Mouse (Mus musculus): ENCODE data around the gene Uox. TPM values are rescaled to one million over a fixed set of nuclear protein-coding genes. Genes with fewer than 3 reads are reported as not detected.

The Uox gene
- total and polyA plus RNA-seq, 2 experiments from 2014 or later = 0.16 to 0.20 TPM

DNA sequence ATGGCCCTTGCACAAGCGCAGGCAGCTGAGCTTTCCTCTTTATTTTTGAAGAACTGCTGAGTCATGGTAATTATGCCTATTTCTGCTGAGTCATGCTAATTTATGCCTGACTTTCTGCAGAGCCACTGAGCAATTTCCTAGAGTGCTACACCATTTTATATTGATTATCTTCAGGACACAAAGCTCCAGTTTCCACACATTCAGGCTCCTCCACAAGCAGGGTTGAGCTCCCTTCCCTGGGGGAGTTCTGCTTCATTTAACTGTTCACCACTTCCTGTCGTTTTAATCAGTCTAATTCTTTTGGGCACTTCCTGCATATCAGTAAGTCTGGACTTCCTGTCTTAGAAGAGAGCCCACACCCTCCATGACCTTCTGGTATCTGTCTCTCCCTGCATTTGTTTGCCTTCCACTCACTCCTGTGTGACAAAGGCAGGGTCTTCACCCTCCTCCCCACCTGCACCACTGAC lies 84.9 kb downstream of the Uox start:
- Histone ChIP-seq H3K27me3 (ENCODE audit: insufficient read depth, low read length) (no peaks in the 10 kb centered on the region), H3K27ac (no peak overlapping the region), H3K9me3 (ENCODE audit: low read length) (no peaks in the 10 kb centered on the region), H3K9ac (replicated peaks; ENCODE audit: low read length) (no peak overlapping the region), H3K4me3 (ENCODE audit: low read length) (no peak overlapping the region), H3K4me2 (ENCODE audit: low read depth, low read length) (no peak overlapping the region), H3K36me3 (ENCODE audit: insufficient read depth, low read length) (no peaks in the 10 kb centered on the region), H3K4me1 (ENCODE audit: insufficient read depth, low read length) (no peaks in the 10 kb centered on the region)
- ATAC-seq (no peak), DNase-seq (ENCODE audit: low spot score) (no peak)
- TF ChIP-seq CTCF (IDR thresholded peaks at IDR 0.05; ENCODE audit: low read depth) = no peak
- 68% methylated on average over 2 of the region's 2 CpGs for WGBS

DNA sequence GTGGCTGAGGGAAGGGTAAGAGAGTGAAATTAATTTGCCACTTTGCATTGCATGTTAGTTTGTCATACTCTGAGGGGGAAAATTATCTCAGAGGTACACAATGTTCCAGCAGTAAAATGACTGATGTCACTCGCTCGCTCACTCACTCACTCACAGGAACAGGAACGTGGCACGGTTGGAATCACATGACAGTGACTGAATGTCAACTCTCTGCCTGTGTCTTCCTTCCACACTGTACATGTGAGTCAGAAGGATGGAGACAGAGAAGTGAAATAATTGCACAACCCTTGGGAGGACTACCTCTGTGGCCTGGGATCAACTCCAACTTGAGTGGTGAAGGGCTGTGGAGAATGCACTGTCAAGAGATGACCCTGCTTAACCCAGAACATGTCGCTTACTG lies 87.2 kb downstream of the Uox start:
- H3K9ac ChIP-seq (replicated peaks; ENCODE audit: low read length) = no peak overlapping the region
- whole genome bisulfite sequencing = 89% methylated on average over 5 of the region's 5 CpGs
- no peaks in the 10 kb centered on the region for H3K27me3 ChIP-seq (ENCODE audit: insufficient read depth, low read length)
- H3K27ac ChIP-seq = no peak overlapping the region
- no peaks in the 10 kb centered on the region for H3K9me3 ChIP-seq (ENCODE audit: low read length)
- H3K4me2 ChIP-seq (ENCODE audit: low read depth, low read length) = no peak overlapping the region
- ATAC-seq = no peak
- no peak for TF ChIP-seq CTCF (IDR thresholded peaks at IDR 0.05; ENCODE audit: low read depth)
- no peaks in the 10 kb centered on the region for H3K36me3 ChIP-seq (ENCODE audit: insufficient read depth, low read length)
- no peaks in the 10 kb centered on the region for H3K4me1 ChIP-seq (ENCODE audit: insufficient read depth, low read length)
- DNase-seq (ENCODE audit: low spot score) = no peak
- H3K4me3 ChIP-seq (ENCODE audit: low read length) = no peak overlapping the region

DNA sequence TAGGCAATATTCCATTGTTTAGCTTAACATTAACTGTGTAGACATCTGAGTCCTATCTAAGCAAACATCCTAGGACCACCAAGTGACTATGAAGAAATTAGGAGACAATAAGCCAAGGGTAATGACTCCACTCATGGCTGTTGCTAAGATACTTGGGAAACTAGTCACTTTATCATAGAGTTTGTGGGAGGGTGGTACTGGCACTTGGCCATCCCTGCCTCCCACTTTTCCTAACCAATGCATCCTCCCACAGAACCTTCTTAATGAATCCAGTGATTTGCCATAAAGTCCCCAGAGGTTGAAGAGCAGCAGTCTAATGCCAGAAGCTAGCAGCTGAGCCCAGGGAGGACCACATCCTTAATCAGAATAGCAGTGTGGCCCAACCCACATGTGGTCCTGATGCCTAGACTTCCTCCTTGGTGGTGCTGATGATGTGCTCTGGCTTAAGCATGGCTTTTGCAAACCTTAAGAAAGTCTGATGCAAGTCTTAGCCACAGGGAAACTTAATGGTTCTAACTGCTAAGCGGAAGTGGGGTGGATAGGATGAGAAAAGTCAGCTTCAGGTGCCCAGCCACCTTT lies 87.9 kb downstream of the Uox start:
- ATAC-seq (no peak), DNase-seq (ENCODE audit: low spot score) (no peak)
- Histone ChIP-seq H3K4me2 (ENCODE audit: low read depth, low read length) (no peak overlapping the region), H3K36me3 (ENCODE audit: insufficient read depth, low read length) (no peaks in the 10 kb centered on the region), H3K27me3 (ENCODE audit: insufficient read depth, low read length) (no peaks in the 10 kb centered on the region), H3K27ac (no peak overlapping the region), H3K4me1 (ENCODE audit: insufficient read depth, low read length) (no peaks in the 10 kb centered on the region), H3K9ac (replicated peaks; ENCODE audit: low read length) (no peak overlapping the region), H3K4me3 (ENCODE audit: low read length) (no peak overlapping the region), H3K9me3 (ENCODE audit: low read length) (no peaks in the 10 kb centered on the region)
- WGBS = 93% methylated on average over 1 of the region's 1 CpGs
- TF ChIP-seq CTCF (IDR thresholded peaks at IDR 0.05; ENCODE audit: low read depth) = no peak

DNA sequence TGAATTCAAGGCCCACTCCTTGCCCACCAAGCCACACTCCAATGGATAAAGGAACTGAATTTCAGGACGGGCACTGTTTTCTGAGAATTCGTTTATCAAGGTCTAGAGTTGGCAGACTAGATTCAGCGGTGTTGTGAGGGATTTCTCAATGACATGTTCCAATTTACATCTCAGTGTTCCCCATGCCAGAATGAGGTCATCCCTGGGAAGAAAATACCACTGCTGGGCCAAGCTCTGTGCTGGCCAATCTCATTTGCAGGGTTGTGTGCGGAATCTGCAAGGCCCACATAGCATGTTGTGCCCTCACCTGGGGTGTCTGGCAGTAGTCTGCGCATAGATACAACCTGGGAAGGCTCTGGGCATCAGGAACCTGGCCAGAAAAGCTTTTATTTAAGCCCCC lies 89.1 kb downstream of the Uox start:
- 65% methylated on average over 5 of the region's 5 CpGs for whole genome bisulfite sequencing
- ATAC-seq = no peak

DNA sequence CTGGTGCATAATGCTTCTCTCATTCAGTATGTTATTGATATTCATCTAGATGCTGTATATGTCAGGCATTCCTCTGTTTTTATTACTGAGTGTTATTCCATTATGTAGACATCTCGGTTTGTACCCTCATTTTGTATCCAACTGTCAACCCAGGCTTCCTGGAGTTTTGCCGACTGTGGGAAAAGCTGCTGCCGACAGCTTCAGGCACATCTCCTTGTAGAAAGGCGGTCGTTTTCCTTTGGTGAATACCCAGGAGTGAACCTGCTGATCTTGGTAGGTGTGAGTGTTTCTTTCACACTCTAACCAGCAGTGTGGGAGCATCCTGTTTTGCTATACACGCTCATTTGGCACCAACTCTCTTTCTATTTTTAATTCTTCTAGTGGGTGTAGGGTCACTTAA lies 90.8 kb downstream of the Uox start:
- ATAC-seq = no peak
- DNase-seq (ENCODE audit: low spot score) = no peak
- Histone ChIP-seq H3K4me3 (ENCODE audit: low read length) (no peak overlapping the region), H3K36me3 (ENCODE audit: insufficient read depth, low read length) (no peaks in the 10 kb centered on the region), H3K9me3 (ENCODE audit: low read length) (no peaks in the 10 kb centered on the region), H3K9ac (replicated peaks; ENCODE audit: low read length) (no peak overlapping the region), H3K27me3 (ENCODE audit: insufficient read depth, low read length) (no peaks in the 10 kb centered on the region), H3K4me1 (ENCODE audit: insufficient read depth, low read length) (no peaks in the 10 kb centered on the region), H3K27ac (no peak overlapping the region), H3K4me2 (ENCODE audit: low read depth, low read length) (no peak overlapping the region)
- TF ChIP-seq CTCF (IDR thresholded peaks at IDR 0.05; ENCODE audit: low read depth) = no peak
- WGBS = 63% methylated on average over 6 of the region's 6 CpGs

More for the DNA sequence above, 89.1 kb downstream of the Uox start:
- no peak overlapping the region for H3K9ac ChIP-seq (replicated peaks; ENCODE audit: low read length)
- H3K4me2 ChIP-seq (ENCODE audit: low read depth, low read length) = no peak overlapping the region
- H3K4me3 ChIP-seq (ENCODE audit: low read length) = no peak overlapping the region
- H3K36me3 ChIP-seq (ENCODE audit: insufficient read depth, low read length) = no peaks in the 10 kb centered on the region
- H3K27ac ChIP-seq = no peak overlapping the region
- no peaks in the 10 kb centered on the region for H3K27me3 ChIP-seq (ENCODE audit: insufficient read depth, low read length)
- H3K4me1 ChIP-seq (ENCODE audit: insufficient read depth, low read length) = no peaks in the 10 kb centered on the region
- no peak for DNase-seq (ENCODE audit: low spot score)
- no peaks in the 10 kb centered on the region for H3K9me3 ChIP-seq (ENCODE audit: low read length)
- TF ChIP-seq CTCF (IDR thresholded peaks at IDR 0.05; ENCODE audit: low read depth) = no peak

DNA sequence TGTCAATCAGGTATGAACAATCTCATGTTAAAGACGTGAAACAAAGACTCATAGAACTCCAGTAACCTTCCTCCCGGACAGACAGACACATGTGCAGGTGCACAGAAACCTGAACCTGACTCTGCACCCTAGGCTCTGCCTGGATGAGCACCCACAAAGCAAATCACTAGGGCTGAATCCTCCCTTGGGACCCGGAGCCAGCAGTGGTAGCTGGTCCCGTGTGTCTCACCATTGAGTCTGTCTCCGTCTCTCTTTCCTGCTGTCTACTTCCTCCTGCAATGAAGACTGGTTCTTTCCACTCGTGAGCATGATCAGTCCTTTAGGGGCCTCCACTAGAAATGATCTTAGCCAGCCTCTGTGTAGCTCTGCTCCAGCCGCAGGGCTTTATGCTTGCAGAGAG lies 91.7 kb downstream of the Uox start:
- H3K9me3 ChIP-seq (ENCODE audit: low read length) = no peaks in the 10 kb centered on the region
- no peak overlapping the region for H3K4me3 ChIP-seq (ENCODE audit: low read length)
- H3K27me3 ChIP-seq (ENCODE audit: insufficient read depth, low read length) = no peaks in the 10 kb centered on the region
- 77% methylated on average over 7 of the region's 7 CpGs for WGBS
- ATAC-seq (no peak), DNase-seq (ENCODE audit: low spot score) (no peak)
- no peaks in the 10 kb centered on the region for H3K4me1 ChIP-seq (ENCODE audit: insufficient read depth, low read length)
- H3K4me2 ChIP-seq (ENCODE audit: low read depth, low read length) = no peak overlapping the region
- no peaks in the 10 kb centered on the region for H3K36me3 ChIP-seq (ENCODE audit: insufficient read depth, low read length)
- H3K9ac ChIP-seq (replicated peaks; ENCODE audit: low read length) = no peak overlapping the region
- no peak for TF ChIP-seq CTCF (IDR thresholded peaks at IDR 0.05; ENCODE audit: low read depth)
- H3K27ac ChIP-seq = no peak overlapping the region

DNA sequence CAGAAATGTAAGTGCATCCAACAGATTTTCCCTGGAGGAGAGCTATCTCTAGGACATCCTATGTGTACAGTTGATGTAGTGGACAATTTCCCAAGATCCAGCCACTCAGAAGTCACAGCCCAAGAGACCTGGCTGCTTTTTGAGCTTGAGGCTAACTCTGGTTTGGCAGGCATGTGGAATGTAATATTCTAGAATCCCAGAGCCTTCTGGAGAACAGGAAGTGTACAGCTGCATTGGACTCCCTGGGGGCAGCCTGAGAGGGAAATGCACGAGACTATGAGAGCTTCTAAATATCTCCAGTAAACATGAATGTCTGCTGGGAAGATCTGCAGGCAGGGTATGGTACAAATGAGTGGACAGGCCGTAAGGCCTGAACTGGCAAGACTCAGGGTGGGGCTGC lies 100.9 kb downstream of the Uox start:
- Histone ChIP-seq H3K9ac (replicated peaks; ENCODE audit: low read length) (no peak overlapping the region), H3K27ac (no peak overlapping the region), H3K27me3 (ENCODE audit: insufficient read depth, low read length) (no peaks in the 10 kb centered on the region), H3K9me3 (ENCODE audit: low read length) (no peaks in the 10 kb centered on the region), H3K4me1 (ENCODE audit: insufficient read depth, low read length) (no peaks in the 10 kb centered on the region), H3K4me2 (ENCODE audit: low read depth, low read length) (no peak overlapping the region), H3K36me3 (ENCODE audit: insufficient read depth, low read length) (no peaks in the 10 kb centered on the region), H3K4me3 (ENCODE audit: low read length) (no peak overlapping the region)
- WGBS = 52% methylated on average over 2 of the region's 2 CpGs
- DNase-seq (ENCODE audit: low spot score) (no peak), ATAC-seq (no peak)
- no peak for TF ChIP-seq CTCF (IDR thresholded peaks at IDR 0.05; ENCODE audit: low read depth)
